Mouse (Mus musculus): ENCODE measurements at regions not wholly inside any gene's neighbourhood (a gene's known extent, or its start where the extent isn't known, plus 50 kb on each side); places are given as distances from the start of the nearest gene placed in this dataset.
A peak's percentile ranks its signal among the peaks of the same experiment; 100 is the strongest.

DNA sequence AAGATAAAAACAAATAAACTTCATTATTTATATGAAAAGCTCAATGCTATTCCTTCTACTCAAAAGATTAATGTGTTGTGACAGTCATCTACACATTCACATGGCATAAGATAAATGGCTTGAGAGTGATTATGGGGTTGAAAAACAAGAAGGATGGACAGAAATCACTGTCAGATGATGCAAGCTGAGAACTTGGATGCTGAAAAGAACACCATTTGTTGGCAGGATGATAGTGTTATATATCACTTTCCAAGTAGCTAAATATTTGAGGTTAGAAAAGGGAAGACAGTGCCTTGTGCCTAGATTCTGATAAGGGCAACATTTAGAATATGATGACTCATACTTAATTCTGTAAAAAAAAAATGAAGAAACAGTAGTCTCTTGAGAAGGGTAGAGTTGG, 817.0 kb downstream of the Phex start:
- no peak for DNase-seq

DNA sequence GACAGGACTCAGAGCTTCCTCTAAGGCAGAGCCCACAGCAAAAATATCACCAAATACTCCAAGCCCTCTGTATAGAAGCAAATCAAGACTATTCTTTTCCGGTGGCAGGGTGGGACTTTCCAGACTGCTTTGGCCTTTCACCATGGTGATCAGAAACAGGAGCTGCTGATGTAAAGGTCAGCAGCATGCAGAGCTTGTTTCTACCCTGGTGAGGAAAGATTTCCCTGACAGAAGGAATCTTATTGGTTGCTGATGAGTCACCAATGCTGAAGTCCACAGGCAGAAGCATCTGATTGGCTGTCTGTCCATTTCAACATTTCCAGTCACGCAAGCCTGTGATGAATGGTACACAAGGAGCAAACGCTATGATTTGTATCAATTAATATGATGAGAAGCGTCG, 820.4 kb downstream of the Phex start:
- peak; percentile 0 for DNase-seq

All from adrenal gland, adult 8-10 months (tissue).